Mouse (Mus musculus): ENCODE results near the gene Abhd2.

DNA sequence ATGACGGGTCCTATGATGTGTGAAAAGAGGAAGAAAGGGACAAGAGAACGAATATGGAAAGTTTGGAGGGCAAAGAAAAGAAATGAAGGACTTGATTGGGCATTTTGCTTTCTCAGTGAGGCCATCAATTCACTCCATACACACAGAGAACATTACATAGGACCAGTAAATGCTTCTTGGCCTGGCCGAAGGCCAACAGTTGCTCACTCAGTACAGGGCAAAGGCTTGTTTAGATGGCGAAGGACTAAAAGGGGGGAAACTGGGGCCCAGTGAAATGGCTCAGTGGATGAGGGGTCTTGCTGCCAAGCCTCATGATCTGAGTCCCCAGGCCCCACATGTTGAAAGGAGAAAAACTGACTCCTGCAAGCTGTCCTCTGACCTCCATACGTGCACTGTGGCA, 46.8 kb upstream of the Abhd2 start:
- no peak for TF ChIP-seq CTCF (IDR thresholded peaks at IDR 0.05; ENCODE audit: control insufficient read depth, insufficient read depth, low read length)
- no peak for TF ChIP-seq POLR2A (IDR thresholded peaks at IDR 0.05; ENCODE audit: borderline replicate concordance, control insufficient read depth, low read depth, low read length)

Measured in bone marrow, adult 2 months (tissue).